Mouse (Mus musculus): ENCODE results near the gene Dnajc12.
A peak's percentile ranks its signal among the peaks of the same experiment; 100 is the strongest.
"Not testable (repeated sequence)": the region's sequence is repeated elsewhere in the genome, so short reads cannot be mapped to it uniquely, and the experiment has no call there.

The Dnajc12 gene

DNA sequence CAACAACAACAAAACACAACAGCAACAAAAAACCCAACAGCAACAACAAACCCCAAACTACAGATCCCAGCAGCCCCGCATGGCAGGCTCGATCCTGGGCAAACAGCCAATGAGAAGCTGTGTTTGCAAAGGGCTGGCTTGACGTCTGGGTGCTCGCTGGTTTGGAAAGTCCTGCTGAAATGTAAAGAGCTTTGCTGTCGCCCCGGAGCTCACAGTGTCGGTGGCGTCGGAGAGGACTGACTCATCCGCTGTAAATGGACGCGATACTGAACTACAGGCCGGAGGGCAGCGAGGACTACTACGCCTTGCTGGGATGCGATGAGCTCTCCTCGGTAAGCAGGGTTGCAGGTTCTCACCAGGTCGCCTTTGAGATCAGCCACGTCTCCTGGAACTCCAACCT lies 4.2 kb downstream of the Dnajc12 start:
- DNase-seq (ENCODE audit: inconsistent ontology term), result peak; percentile 82

DNA sequence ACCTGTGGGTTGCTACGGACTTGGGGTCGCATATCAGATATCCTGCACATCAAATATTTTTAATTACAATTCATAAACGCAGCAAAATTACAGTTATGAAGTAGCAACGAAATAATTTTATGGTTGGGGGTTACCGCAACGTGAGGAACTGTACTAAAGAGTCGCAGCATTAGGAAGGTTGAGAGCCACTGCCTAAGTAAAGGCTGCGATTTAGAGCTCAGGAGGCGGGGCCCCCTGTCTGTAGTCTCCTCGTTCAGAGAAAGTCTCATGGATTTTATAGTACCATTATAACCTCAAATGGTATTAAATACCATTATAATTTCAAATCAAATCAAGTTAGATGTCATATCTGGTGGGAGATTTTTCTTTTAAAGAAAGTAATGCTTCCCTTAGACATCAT lies 4.7 kb downstream of the Dnajc12 start:
- no peak for DNase-seq (ENCODE audit: inconsistent ontology term)

DNA sequence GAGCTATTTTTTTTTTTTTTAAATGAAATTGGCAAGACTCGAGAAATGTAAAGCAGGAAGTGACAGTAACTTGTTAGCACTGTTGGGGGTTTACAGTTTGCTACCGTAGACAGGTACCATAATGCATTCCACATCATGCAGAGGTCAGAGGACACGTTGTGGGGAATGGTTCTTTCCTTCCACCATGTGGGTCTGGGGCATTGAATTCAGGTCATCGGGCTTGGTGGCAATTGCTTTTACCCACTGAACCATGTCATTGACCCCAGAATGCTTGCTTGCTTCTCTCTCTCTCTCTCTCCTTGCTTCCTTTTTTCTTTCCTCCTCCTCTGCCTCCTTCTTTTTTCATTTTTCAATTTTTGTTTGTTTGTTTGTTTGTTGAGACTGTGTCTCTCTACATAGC lies 6.7 kb downstream of the Dnajc12 start:
- DNase-seq (ENCODE audit: inconsistent ontology term), result no peak

- no peak for DNase-seq (ENCODE audit: inconsistent ontology term)
These were observed 14.7 kb downstream of the Dnajc12 start for GRCm38 (mm10) chr10:63396963-63397362.

- no peak for DNase-seq (ENCODE audit: inconsistent ontology term)
These were observed 20.7 kb downstream of the Dnajc12 start for GRCm38 (mm10) chr10:63402731-63403504.

DNA sequence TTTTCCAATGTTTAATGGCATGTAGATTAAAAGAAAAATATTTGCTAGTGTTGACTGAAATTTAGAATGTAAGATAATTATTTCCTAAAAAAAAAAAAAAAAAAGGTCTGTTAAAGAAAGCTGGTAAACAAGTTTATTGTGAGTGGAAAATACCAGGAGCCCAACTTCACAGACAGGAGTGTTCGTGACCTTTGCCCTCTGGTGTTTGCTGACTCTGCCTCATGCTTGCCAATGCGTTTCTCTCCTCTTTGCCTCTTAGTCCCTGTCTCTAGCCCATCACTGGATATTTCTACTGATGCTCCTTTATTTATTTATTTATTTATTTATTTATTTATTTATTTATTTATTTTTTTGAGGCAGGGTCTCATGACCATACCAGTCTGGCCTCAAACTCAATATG lies 21.4 kb downstream of the Dnajc12 start:
- no peak for DNase-seq (ENCODE audit: inconsistent ontology term)

GRCm38 (mm10) chr10:63410162-63410956 lies 28.1 kb downstream of the Dnajc12 start:
- peak; percentile 32 for DNase-seq (ENCODE audit: inconsistent ontology term)

DNA sequence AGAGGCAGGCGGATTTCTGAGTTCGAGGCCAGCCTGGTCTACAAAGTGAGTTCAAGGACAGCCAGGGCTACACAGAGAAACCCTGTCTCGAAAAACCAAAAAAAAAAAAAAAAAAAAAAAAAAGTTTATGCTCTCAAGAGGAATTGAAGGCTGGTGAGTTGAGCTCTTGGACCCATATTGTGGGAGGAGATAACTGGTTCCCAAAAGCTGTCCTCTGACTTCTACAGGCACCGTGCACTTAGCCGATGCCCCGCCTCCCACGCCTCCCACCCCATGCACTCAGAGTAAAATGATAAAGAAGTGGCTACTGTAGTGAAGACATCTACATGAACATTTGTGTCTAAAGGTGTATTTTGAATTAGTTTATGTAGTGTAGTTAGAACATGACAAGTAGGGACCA lies 29.4 kb downstream of the Dnajc12 start:
- not testable (repeated sequence) for DNase-seq (ENCODE audit: inconsistent ontology term)

DNA sequence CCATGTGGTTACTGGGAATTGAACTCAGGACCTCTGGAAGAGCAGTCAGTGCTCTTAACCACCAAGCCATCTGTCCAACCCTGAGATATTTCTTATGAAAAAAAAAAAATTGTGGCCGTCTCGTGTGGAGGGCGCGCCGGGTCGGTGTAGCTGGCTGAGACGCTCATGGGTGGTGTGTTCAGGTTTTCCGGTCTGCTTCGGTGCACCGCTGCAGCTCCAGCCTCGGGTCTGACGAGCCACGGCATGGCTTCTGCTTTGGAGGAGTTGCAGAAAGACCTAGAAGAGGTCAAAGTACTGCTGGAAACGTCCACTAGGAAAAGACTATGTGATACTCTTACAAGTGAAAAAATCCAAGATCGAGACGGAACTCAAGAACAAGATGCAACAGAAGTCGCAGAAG lies 30.5 kb downstream of the Dnajc12 start:
- no peak for DNase-seq (ENCODE audit: inconsistent ontology term)

DNA sequence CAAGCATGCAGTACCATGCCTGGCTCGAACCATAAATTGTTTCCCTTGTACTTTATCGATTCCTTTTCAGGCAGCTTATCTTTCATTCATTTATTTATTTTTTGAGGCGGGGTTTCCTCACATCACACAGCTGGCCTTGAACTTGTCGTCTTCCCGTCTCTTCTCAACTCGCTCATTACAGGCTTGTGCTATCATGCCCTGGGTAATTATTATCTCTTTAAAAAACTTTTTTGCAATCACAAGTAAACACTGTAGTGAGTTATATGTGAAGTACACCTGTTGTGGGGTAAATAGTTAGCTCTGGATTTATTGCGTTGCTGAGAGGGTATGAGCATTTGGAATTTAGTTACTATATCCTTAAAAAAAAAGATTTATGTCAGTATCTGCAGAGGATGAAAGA lies 33.0 kb downstream of the Dnajc12 start:
- DNase-seq (ENCODE audit: inconsistent ontology term), result no peak

GRCm38 (mm10) chr10:63415850-63416249 lies 33.6 kb downstream of the Dnajc12 start:
- no peak for DNase-seq (ENCODE audit: inconsistent ontology term)

DNA sequence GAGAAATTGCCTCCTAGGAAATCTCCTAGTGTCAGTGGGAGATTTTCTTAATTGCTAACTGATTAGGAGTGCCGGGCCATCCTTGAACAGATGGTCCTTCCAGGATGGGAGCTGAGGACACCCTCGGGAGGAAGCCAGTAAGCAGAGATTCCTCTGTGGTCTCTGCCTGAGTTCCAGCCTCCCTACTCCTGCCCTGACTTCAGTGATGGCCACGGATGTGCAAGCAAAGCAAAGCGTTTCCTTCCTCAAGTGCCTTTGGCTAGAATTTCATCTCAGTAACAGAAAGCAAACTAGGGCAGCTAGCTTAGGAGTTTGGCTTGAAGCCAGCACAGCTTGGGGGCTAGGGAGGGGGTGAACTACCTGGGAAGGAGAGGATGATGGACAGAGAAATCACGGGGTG lies 34.8 kb downstream of the Dnajc12 start:
- no peak for DNase-seq (ENCODE audit: inconsistent ontology term)

- DNase-seq (ENCODE audit: inconsistent ontology term), result peak; percentile 7
These were observed 39.8 kb downstream of the Dnajc12 start, which contains the start of gene Gm7075 for GRCm38 (mm10) chr10:63421739-63422735. Gene Gm7075 (minus strand): TSS chr10:63421789.

GRCm38 (mm10) chr10:63422736-63422992 lies 40.4 kb downstream of the Dnajc12 start:
- peak; percentile 15 for DNase-seq (ENCODE audit: inconsistent ontology term)

- no peak for DNase-seq (ENCODE audit: inconsistent ontology term)
These were observed 41.6 kb downstream of the Dnajc12 start for GRCm38 (mm10) chr10:63423591-63424474.

DNA sequence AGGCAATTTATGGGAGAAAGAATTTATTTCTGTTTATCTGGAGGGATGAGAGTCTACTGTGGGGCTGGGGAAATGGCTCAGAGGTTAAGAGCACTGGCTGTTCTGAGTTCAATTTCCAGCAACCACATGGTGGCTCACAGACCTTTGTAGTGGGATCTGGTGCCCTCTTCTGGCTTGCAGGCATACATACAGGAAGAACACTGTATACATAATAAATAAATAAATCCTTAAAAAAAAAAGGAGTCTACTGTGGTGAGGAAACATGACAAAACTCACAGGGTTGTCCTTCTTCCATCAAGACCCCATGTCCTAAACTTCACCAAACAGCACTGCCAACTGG lies 42.2 kb downstream of the Dnajc12 start:
- peak; percentile 19 for DNase-seq (ENCODE audit: inconsistent ontology term)

- DNase-seq (ENCODE audit: inconsistent ontology term), result no peak
These were observed 44.9 kb downstream of the Dnajc12 start for GRCm38 (mm10) chr10:63427146-63427545.

GRCm38 (mm10) chr10:63428243-63429022 lies 46.2 kb downstream of the Dnajc12 start:
- DNase-seq (ENCODE audit: inconsistent ontology term), result peak; percentile 53

GRCm38 (mm10) chr10:63429023-63429340 lies 46.7 kb downstream of the Dnajc12 start:
- no peak for DNase-seq (ENCODE audit: inconsistent ontology term)

DNA sequence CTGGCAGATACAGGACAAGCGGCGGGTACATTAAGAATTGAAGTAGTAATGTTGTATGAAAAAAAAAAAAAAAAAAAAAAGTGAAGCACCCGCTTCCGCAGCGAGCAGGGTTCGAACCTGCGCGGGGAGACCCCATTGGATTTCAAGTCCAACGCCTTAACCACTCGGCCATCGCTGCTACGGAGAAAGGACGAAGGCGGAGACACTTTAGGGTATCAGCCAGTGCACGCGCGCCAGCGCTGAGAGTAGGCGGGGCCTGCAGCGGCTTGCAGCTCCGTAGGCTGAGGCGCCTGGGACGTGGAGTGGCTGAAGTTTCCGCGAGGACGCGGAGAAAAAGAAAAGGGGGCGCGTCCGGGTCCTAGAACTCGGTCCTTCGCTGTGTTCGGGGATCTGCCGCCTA lies 47.1 kb downstream of the Dnajc12 start:
- DNase-seq (ENCODE audit: inconsistent ontology term), result peak; percentile 97
